11 mouse cellular contexts compared by ENCODE assay signal in genomic region chr6:91658288-91658687, GRCm38 (mm10).
"Had no signal": no experiment of that assay in that cellular context is flagged by ENCODE, and none has a peak within 500 bp of the region (broad histone marks: within the 10 kb centered on the region; RNA-seq: fewer than 3 reads in every experiment).

No protein-coding gene starts in this region.

- H3K36me3 ChIP-seq: intestine, embryonic 15.5 days; kidney, embryonic 15.5 days; midbrain, embryonic 13.5 days; neural tube, embryonic 15.5 days had no signal

- H3K27ac ChIP-seq: intestine, embryonic 15.5 days; kidney, embryonic 15.5 days; liver, embryonic 14.5 days; midbrain, embryonic 13.5 days; neural tube, embryonic 15.5 days; stomach, postnatal 0 days had no signal

- H3K9ac ChIP-seq: intestine, embryonic 15.5 days; kidney, embryonic 15.5 days; liver, embryonic 14.5 days; midbrain, embryonic 13.5 days; neural tube, embryonic 15.5 days had no signal

- H3K4me2 ChIP-seq: intestine, embryonic 15.5 days; kidney, embryonic 15.5 days; midbrain, embryonic 13.5 days; neural tube, embryonic 15.5 days had no signal

- H3K27me3 ChIP-seq: intestine, embryonic 15.5 days; kidney, embryonic 15.5 days; midbrain, embryonic 13.5 days; neural tube, embryonic 15.5 days had no signal

- H3K4me3 ChIP-seq: intestine, embryonic 15.5 days; kidney, embryonic 15.5 days; midbrain, embryonic 13.5 days; neural tube, embryonic 15.5 days had no signal

- DNase-seq: kidney, adult 2 months; kidney, postnatal 25 days; lung, adult 18-20 months; lung, postnatal 14 days; thymus, postnatal 4 days had no signal

- H3K4me1 ChIP-seq: neural tube, embryonic 15.5 days had no signal

- H3K9me3 ChIP-seq: intestine, embryonic 15.5 days; kidney, embryonic 15.5 days; midbrain, embryonic 13.5 days; neural tube, embryonic 15.5 days had no signal

- ATAC-seq: intestine, embryonic 15.5 days; midbrain, embryonic 13.5 days had no signal
